Mouse (Mus musculus): Measurements from ENCODE around the gene Ksr1. TPM values are rescaled to one million over a fixed set of nuclear protein-coding genes. Genes with fewer than 3 reads are reported as not detected.

Ksr1 gene
- polyA plus RNA-seq, 1 experiment, result 106 TPM

DNA sequence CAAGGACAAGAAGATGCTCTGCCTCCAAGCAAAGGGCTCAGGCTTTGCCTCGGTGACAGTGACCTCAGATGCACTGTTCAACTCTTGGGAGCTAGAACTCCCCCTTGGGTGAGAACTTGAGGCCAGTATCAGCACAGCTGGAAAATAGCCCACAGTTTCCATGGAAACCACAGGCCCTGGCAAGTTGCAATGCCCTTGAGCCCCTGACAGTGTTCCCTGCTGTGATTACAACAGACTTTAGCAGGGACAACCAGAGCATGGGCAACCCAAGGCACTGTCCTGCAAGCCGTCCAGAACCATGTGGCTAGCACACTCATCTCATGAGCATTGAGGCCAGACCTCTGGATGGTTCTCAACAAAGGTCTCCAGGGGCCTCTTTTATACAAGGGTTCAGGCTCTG, 106.7 kb downstream of the Ksr1 start:
- Histone ChIP-seq H3K4me1 (ENCODE audit: control insufficient read depth, insufficient read depth, insufficient read length, low read length) (no peaks in the 10 kb centered on the region), H3K4me3 (ENCODE audit: low read depth, low read length) (no peak overlapping the region), H3K27ac (ENCODE audit: insufficient read depth, low read depth, low read length) (peak overlapping the region; percentile 33; the same call in 1 of the 2 replicates), H3K27me3 (ENCODE audit: control insufficient read depth, insufficient read depth, low read length) (no peaks in the 10 kb centered on the region), H3K36me3 (ENCODE audit: control insufficient read depth, insufficient read depth, low read length) (peaks cover 79% of the 10 kb centered on the region)
- TF ChIP-seq CTCF (IDR thresholded peaks at IDR 0.05; ENCODE audit: extremely low read depth, insufficient read length, insufficient replicate concordance, low read depth, low read length) (no peak), POLR2A (IDR thresholded peaks at IDR 0.05; ENCODE audit: low read depth, low read length) (no peak)
- 68% methylated on average over 2 of the region's 2 CpGs for WGBS

- H3K4me3 ChIP-seq (ENCODE audit: low read depth, low read length), result no peak overlapping the region
- no peak overlapping the region for H3K27ac ChIP-seq (ENCODE audit: insufficient read depth, low read depth, low read length)
- 91% methylated on average over 12 of the region's 12 CpGs for WGBS
- no peak for TF ChIP-seq POLR2A (IDR thresholded peaks at IDR 0.05; ENCODE audit: low read depth, low read length)
- TF ChIP-seq CTCF (IDR thresholded peaks at IDR 0.05; ENCODE audit: extremely low read depth, insufficient read length, insufficient replicate concordance, low read depth, low read length), result no peak
- no peaks in the 10 kb centered on the region for H3K27me3 ChIP-seq (ENCODE audit: control insufficient read depth, insufficient read depth, low read length)
- peaks cover 80% of the 10 kb centered on the region for H3K36me3 ChIP-seq (ENCODE audit: control insufficient read depth, insufficient read depth, low read length)
- H3K4me1 ChIP-seq (ENCODE audit: control insufficient read depth, insufficient read depth, insufficient read length, low read length), result no peaks in the 10 kb centered on the region
Observed at GRCm38 (mm10) chr11:79037555-79037954, 108.7 kb downstream of the Ksr1 start.

GRCm38 (mm10) chr11:79036324-79036723, 109.9 kb downstream of the Ksr1 start:
- WGBS, result 91% methylated on average over 13 of the region's 13 CpGs
- H3K4me3 ChIP-seq (ENCODE audit: low read depth, low read length), result no peak overlapping the region
- no peaks in the 10 kb centered on the region for H3K27me3 ChIP-seq (ENCODE audit: control insufficient read depth, insufficient read depth, low read length)
- peaks cover 80% of the 10 kb centered on the region for H3K36me3 ChIP-seq (ENCODE audit: control insufficient read depth, insufficient read depth, low read length)
- TF ChIP-seq CTCF (IDR thresholded peaks at IDR 0.05; ENCODE audit: extremely low read depth, insufficient read length, insufficient replicate concordance, low read depth, low read length) (no peak), POLR2A (IDR thresholded peaks at IDR 0.05; ENCODE audit: low read depth, low read length) (no peak)
- H3K27ac ChIP-seq (ENCODE audit: insufficient read depth, low read depth, low read length), result no peak overlapping the region
- no peaks in the 10 kb centered on the region for H3K4me1 ChIP-seq (ENCODE audit: control insufficient read depth, insufficient read depth, insufficient read length, low read length)

DNA sequence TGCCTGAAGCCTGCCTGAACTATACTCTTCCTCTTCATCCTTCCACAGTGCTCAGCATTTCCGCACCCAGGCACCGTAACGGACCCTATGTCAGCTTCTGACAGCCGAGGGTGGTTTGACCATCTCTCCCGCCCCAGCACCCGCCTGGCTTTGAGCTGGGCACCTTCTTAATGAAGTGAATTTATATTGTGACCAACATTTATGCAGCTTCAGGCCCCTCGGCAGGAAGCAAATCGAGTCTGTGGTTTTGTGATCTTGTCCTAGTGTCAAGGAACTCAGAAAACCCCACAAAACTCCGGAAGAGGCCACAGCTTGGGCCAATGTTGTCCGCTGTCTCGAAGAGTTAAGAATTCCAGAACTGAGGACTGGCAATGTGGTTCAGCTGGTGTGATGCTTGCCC, 112.6 kb downstream of the Ksr1 start:
- no peak; the same call in 1 of the 2 replicates for TF ChIP-seq POLR2A (IDR thresholded peaks at IDR 0.05; ENCODE audit: low read depth, low read length)
- no peak for TF ChIP-seq CTCF (IDR thresholded peaks at IDR 0.05; ENCODE audit: extremely low read depth, insufficient read length, insufficient replicate concordance, low read depth, low read length)
- WGBS, result 82% methylated on average over 11 of the region's 11 CpGs
- H3K4me1 ChIP-seq (ENCODE audit: control insufficient read depth, insufficient read depth, insufficient read length, low read length), result peaks cover 6% of the 10 kb centered on the region; the same call in 1 of the 2 replicates
- H3K27ac ChIP-seq (ENCODE audit: insufficient read depth, low read depth, low read length), result no peak overlapping the region
- peaks cover 83% of the 10 kb centered on the region for H3K36me3 ChIP-seq (ENCODE audit: control insufficient read depth, insufficient read depth, low read length)
- no peaks in the 10 kb centered on the region for H3K27me3 ChIP-seq (ENCODE audit: control insufficient read depth, insufficient read depth, low read length)
- no peak overlapping the region for H3K4me3 ChIP-seq (ENCODE audit: low read depth, low read length)

DNA sequence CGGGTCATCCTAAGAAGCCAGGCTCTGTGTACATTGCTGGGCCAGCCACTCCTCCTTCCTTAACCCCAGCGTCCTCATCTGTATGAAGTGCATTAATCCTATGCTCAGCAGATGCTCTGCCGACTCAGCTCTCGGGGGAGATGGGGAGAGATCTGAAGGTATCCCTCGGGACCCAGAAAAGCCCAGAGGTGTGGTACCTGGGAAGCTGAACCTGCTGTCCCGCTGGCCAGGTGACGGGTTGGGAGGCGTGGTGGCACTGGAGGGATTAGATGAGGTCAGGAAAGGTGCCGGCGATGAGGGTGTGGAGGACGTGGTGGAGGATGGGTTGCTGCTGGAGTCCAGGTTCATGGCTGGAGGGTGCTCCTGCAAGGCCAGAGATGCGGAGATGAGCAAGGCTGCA, 113.2 kb downstream of the Ksr1 start:
- WGBS, result 73% methylated on average over 12 of the region's 12 CpGs

GRCm38 (mm10) chr11:79031452-79031746, 114.8 kb downstream of the Ksr1 start:
- peaks cover 85% of the 10 kb centered on the region for H3K36me3 ChIP-seq (ENCODE audit: control insufficient read depth, insufficient read depth, low read length)
- TF ChIP-seq POLR2A (IDR thresholded peaks at IDR 0.05; ENCODE audit: low read depth, low read length) (no peak), CTCF (IDR thresholded peaks at IDR 0.05; ENCODE audit: extremely low read depth, insufficient read length, insufficient replicate concordance, low read depth, low read length) (no peak)
- WGBS, result 64% methylated on average over 5 of the region's 5 CpGs

More for the DNA sequence above, 113.2 kb downstream of the Ksr1 start:
- Histone ChIP-seq H3K36me3 (ENCODE audit: control insufficient read depth, insufficient read depth, low read length) (peaks cover 86% of the 10 kb centered on the region), H3K27ac (ENCODE audit: insufficient read depth, low read depth, low read length) (no peak overlapping the region), H3K4me1 (ENCODE audit: control insufficient read depth, insufficient read depth, insufficient read length, low read length) (peaks cover 6% of the 10 kb centered on the region; the same call in 1 of the 2 replicates), H3K27me3 (ENCODE audit: control insufficient read depth, insufficient read depth, low read length) (no peaks in the 10 kb centered on the region), H3K4me3 (ENCODE audit: low read depth, low read length) (no peak overlapping the region)
- TF ChIP-seq CTCF (IDR thresholded peaks at IDR 0.05; ENCODE audit: extremely low read depth, insufficient read length, insufficient replicate concordance, low read depth, low read length), result no peak

GRCm38 (mm10) chr11:79030570-79031451, 115.4 kb downstream of the Ksr1 start:
- H3K4me3 ChIP-seq (ENCODE audit: low read depth, low read length), result no peak overlapping the region
- H3K4me1 ChIP-seq (ENCODE audit: control insufficient read depth, insufficient read depth, insufficient read length, low read length), result peaks cover 6% of the 10 kb centered on the region; the same call in 1 of the 2 replicates
- WGBS, result 58% methylated on average over 19 of the region's 19 CpGs
- H3K36me3 ChIP-seq (ENCODE audit: control insufficient read depth, insufficient read depth, low read length), result peaks cover 86% of the 10 kb centered on the region
- H3K27me3 ChIP-seq (ENCODE audit: control insufficient read depth, insufficient read depth, low read length), result no peaks in the 10 kb centered on the region
- H3K27ac ChIP-seq (ENCODE audit: insufficient read depth, low read depth, low read length), result no peak overlapping the region
- TF ChIP-seq POLR2A (IDR thresholded peaks at IDR 0.05; ENCODE audit: low read depth, low read length), result no peak
- TF ChIP-seq CTCF (IDR thresholded peaks at IDR 0.05; ENCODE audit: extremely low read depth, insufficient read length, insufficient replicate concordance, low read depth, low read length), result peak; percentile 99

More at GRCm38 (mm10) chr11:79031452-79031746, 114.8 kb downstream of the Ksr1 start:
- peaks cover 6% of the 10 kb centered on the region; the same call in 1 of the 2 replicates for H3K4me1 ChIP-seq (ENCODE audit: control insufficient read depth, insufficient read depth, insufficient read length, low read length)
- H3K27me3 ChIP-seq (ENCODE audit: control insufficient read depth, insufficient read depth, low read length), result no peaks in the 10 kb centered on the region
- H3K27ac ChIP-seq (ENCODE audit: insufficient read depth, low read depth, low read length), result no peak overlapping the region
- H3K4me3 ChIP-seq (ENCODE audit: low read depth, low read length), result no peak overlapping the region
